Mouse (Mus musculus) liver, embryonic 12.5 days (tissue): ENCODE results near the gene Ang2. TPM values are rescaled to one million over a fixed set of nuclear protein-coding genes. Genes with fewer than 3 reads are reported as not detected.

Source experiments
- ATAC-seq: fragments of 200-750 bp; cut with Nextera tagmentation; 2 replicates; pipeline ENCODE4 v1.8.0; 2017; ENCODE audit warnings: moderate number of reproducible peaks, mild to moderate bottlenecking, moderate library complexity
- H3K27ac ChIP-seq: fragments of 300-500 bp; sonication (generic); 2 replicates; pipeline ENCODE4 v1.5.1; 2016; ENCODE audit warnings: mild to moderate bottlenecking
- H3K27me3 ChIP-seq: fragments of 300-500 bp; sonication (generic); replicated peaks from 2 replicates; pipeline ENCODE4 v1.6.1; 2016; ENCODE audit warnings: mild to moderate bottlenecking, moderate library complexity
- H3K36me3 ChIP-seq: fragments of 300-500 bp; sonication (generic); 2 replicates; pipeline ENCODE4 v1.6.1; 2016; ENCODE audit warnings: mild to moderate bottlenecking, moderate library complexity
- H3K4me1 ChIP-seq: fragments of 300-500 bp; sonication (generic); 2 replicates; pipeline ENCODE4 v1.6.1; 2016
- H3K4me2 ChIP-seq: fragments of 300-500 bp; sonication (generic); 2 replicates; pipeline ENCODE4 v1.6.1; 2016; ENCODE audit warnings: mild to moderate bottlenecking, moderate library complexity
- H3K4me3 ChIP-seq: fragments of 300-500 bp; sonication (generic); 2 replicates; pipeline ENCODE4 v1.5.1; 2016; ENCODE audit warnings: mild to moderate bottlenecking, moderate library complexity
- H3K9ac ChIP-seq: fragments of 300-500 bp; sonication (generic); 2 replicates; pipeline ENCODE4 v1.6.1; 2016; ENCODE audit warnings: mild to moderate bottlenecking, moderate library complexity
- H3K9me3 ChIP-seq: fragments of 300-500 bp; sonication (generic); replicated peaks from 2 replicates; pipeline ENCODE4 v1.6.1; 2016; ENCODE audit warnings: mild to moderate bottlenecking, moderate library complexity
- WGBS: fragments of 180-500 bp; shearing (Covaris S2); methylation state at CpG from one replicate; pipeline ENCODE4 v1.1.7; 2016; ENCODE audit not compliant: insufficient replicate concordance; 5-methylcytosine and 5-hydroxymethylcytosine counted together
- polyA plus RNA-seq: library from polyadenylated mRNA; unstranded; fragments of >200 nt; fragmentation: Nextera tagmentation; extraction: Ambion mirVana; gene quantifications from 2 replicates; pipeline ENCODE4 v1.2.1, GENCODE M21; 2016

Gene Ang2
- polyA plus RNA-seq, 1 experiment from 2014 or later: not detected

DNA sequence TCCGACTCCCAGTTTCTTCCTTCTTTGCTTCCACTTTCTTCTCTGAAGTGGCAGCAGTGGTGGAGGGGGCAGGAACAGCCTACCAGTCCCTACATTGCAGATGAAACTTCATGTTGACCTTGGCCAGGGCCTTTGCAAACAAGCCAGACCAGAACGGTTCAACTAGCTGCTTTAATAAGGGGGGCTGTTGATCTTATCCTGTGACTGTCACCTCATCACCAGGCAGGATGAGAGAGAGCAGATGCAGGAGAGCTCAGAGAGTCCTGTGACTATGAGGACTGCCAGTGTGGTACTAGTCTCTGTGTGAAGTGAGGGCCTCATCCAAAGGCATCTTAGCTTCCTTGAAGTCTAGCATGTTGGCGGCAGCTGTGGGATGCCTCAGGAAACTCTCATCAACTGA is 50.9 kb downstream of the Ang2 start:
- no peak for ATAC-seq
- Histone ChIP-seq H3K4me1 (peaks cover 96% of the 10 kb centered on the region), H3K27ac (peak overlapping the region; percentile 81), H3K4me2 (no peak overlapping the region), H3K27me3 (no peaks in the 10 kb centered on the region), H3K9me3 (no peaks in the 10 kb centered on the region), H3K36me3 (no peaks in the 10 kb centered on the region), H3K9ac (no peak overlapping the region), H3K4me3 (no peak overlapping the region)
- 70% methylated on average over 3 of the region's 3 CpGs for WGBS

DNA sequence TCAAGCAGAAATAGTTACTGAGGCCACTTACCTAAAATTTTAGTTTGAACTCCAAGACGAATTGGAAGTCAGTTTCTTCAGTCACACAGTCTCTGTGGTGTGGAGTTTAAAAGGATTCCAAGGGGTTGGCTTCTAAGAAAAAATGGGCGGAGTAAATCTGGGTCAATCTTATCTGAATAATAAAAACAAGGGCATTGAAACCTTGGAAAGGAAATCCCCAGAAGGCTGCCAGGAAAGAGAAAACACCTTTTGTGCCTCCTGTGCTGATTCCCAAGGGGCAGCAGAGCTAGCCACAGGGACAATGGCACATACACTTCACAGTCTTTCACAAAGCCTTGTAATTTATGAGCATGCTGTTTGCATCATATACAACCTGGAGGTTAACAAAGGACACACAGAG is 52.3 kb downstream of the Ang2 start, which contains the start of gene Rnase1:
Gene Rnase1 (minus strand): TSS at position 101 of the 400 bp plus-strand sequence.
- H3K27ac ChIP-seq: peak within 1 kb of the TSS; percentile 45; the same call in 1 of the 2 replicates
- H3K4me2 ChIP-seq: no peak within 1 kb of the TSS
- H3K27me3 ChIP-seq: no peaks in the 10 kb centered on the region
- no peak within 1 kb of the TSS for H3K9ac ChIP-seq
- H3K36me3 ChIP-seq: no peaks in the 10 kb centered on the region
- ATAC-seq: no peak
- WGBS: 51% methylated on average over 2 of the region's 2 CpGs
- H3K9me3 ChIP-seq: no peaks in the 10 kb centered on the region
- peaks cover 95% of the 10 kb centered on the region for H3K4me1 ChIP-seq
- no peak within 1 kb of the TSS for H3K4me3 ChIP-seq

DNA sequence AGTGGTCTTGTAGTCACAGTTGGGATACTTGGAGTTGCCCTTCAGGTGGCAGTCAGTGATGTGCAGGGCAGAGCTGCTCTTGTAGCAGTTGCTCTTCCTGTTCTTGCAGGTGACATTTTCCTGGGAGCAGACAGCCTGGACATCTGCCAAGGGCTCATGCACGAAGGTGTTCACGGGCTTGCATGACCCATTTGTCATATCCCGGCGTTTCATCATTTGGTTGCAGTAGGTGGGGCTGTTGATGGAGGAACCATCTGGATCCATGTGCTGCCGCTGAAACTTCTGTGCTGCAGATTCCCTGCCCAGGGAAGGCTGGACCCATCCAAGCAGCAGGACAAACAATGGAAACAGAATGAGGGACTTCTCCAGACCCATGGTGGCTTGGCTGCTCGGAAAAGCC is 53.4 kb downstream of the Ang2 start:
- 88% methylated on average over 6 of the region's 6 CpGs for WGBS
- H3K27ac ChIP-seq: peak overlapping the region; percentile 89

More for the DNA sequence above, 53.4 kb downstream of the Ang2 start:
- Histone ChIP-seq H3K27me3 (no peaks in the 10 kb centered on the region), H3K4me2 (no peak overlapping the region), H3K4me1 (peaks cover 94% of the 10 kb centered on the region), H3K9me3 (no peaks in the 10 kb centered on the region), H3K36me3 (no peaks in the 10 kb centered on the region), H3K4me3 (no peak overlapping the region), H3K9ac (no peak overlapping the region)
- ATAC-seq: no peak

Other genes starting within 250 kb of the Ang2 start
- 4.0 and 4.3 TPM in 2 replicates for gene Pnp2, start 243.2 kb downstream of the Ang2 start, polyA plus RNA-seq
- 0.07 TPM in 1 of 2 replicates, not detected in the other for gene Rnase10, start 191.4 kb downstream of the Ang2 start, polyA plus RNA-seq
- gene Rnase9, start 157.3 kb downstream of the Ang2 start, polyA plus RNA-seq: not detected in 2 replicates
- not detected in 2 replicates for gene Rnase11, start 149.0 kb downstream of the Ang2 start, polyA plus RNA-seq
- 0.44 and 1.4 TPM in 2 replicates for gene Rnase12, start 141.5 kb downstream of the Ang2 start, polyA plus RNA-seq
- gene Olfr750, start 124.7 kb downstream of the Ang2 start, polyA plus RNA-seq: not detected in 2 replicates
- 10.0 and 10.4 TPM in 2 replicates for gene Rnase4, start 108.1 kb downstream of the Ang2 start, polyA plus RNA-seq
- 2.6 and 3.5 TPM in 2 replicates for gene Ang, start 108.0 kb downstream of the Ang2 start, polyA plus RNA-seq
- not detected in 2 replicates for gene Eddm3b, start 84.7 kb downstream of the Ang2 start, polyA plus RNA-seq
- 2.3 and 4.0 TPM in 2 replicates for gene Rnase6, start 75.2 kb downstream of the Ang2 start, polyA plus RNA-seq
- gene Rnase1, start 52.4 kb downstream of the Ang2 start, polyA plus RNA-seq: not detected in 2 replicates
- not detected in 2 replicates for gene Rnase2b, start 36.9 kb downstream of the Ang2 start, polyA plus RNA-seq
- gene Ear14, start 4.2 kb upstream of the Ang2 start, polyA plus RNA-seq: not detected in 2 replicates
- not detected in 2 replicates for gene Rnase2a, start 57.0 kb upstream of the Ang2 start, polyA plus RNA-seq
- not detected in 2 replicates for gene Gm7247, start 162.6 kb upstream of the Ang2 start, polyA plus RNA-seq
- not detected in 2 replicates for gene Vmn2r88, start 211.7 kb upstream of the Ang2 start, polyA plus RNA-seq